Mouse (Mus musculus) adrenal gland, adult 8-10 months (tissue): Measurements from ENCODE around the gene Mfsd2a. TPM values are rescaled to one million over a fixed set of nuclear protein-coding genes. Genes with fewer than 3 reads are reported as not detected.
A peak's percentile ranks its signal among the peaks of the same experiment; 100 is the strongest.

Experiments used
- DNase-seq: peaks from one replicate; pipeline ENCODE4 v3.0.0; 2022
- total RNA-seq, 4 experiments: library from RNA; stranded (reverse); gene quantifications; 2 replicates each; pipeline ENCODE4 v1.2.4; 2022

The Mfsd2a gene
- total RNA-seq, 4 experiments from 2014 or later, result 0.83 to 8.4 (median 1.2) TPM

DNA sequence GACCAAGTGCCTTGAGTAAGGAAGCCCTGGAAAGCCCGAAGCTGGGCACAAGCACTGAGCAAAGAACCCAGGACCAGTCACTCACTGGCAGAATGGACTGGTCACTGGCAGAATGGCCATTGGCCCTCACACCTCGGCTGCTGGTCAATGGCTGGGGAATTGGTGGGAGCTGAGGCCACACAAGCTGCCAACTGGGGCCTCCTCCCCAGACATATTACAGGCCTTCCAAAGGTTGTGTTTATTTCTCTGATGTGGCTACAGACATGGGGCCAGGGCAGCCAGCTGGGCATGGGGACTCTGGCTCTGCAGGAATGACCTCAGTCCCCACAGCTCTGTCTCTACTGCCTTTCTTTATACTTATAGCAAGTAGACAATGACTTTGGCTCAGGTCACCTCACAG, 17.9 kb upstream of the Mfsd2a start:
- DNase-seq, result no peak

DNA sequence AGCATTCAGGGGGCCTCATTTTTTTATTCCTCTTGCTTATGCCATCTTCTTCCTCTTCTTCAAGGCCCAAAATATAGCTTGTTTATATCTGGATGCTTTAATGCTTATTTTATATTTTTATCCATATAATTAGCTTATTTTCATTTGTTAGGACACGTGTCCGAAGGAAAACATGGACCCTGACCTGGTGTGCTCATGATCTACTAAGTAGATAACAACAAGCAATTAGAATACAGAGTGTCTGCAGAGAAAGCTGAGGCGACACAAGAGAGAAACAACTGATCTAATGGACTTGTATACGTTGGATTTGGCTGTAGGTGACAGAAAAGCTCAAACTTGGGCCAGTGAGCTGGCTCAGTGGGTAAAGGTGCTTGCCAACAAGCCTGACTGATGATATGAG, 15.9 kb upstream of the Mfsd2a start:
- no peak for DNase-seq

DNA sequence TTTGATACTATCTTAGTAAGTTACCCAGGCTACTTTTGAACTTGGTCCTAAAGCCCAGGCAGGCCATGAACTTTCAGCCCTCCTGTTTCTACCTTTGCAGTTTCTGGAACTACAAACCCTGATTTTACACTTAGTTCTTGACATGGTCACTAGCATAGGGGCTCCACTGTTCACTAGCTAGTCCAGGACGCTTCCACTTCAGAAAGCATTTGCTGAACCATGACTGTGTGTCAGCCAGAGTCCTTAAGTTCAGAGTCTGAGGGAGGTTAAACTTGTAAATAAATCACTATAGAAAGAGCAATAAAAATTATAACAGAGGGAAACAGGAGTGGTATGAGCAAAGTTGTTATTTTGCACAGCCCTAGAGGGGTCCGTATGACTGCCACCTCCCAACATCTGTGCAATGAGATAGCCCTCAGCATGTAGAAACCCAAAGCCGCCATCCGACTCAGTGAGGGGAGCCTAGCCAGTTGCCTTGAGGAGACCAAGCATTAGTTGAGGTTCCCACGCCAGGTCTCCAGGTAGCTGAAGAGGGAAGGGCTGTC, 14.1 kb upstream of the Mfsd2a start:
- no peak for DNase-seq

DNA sequence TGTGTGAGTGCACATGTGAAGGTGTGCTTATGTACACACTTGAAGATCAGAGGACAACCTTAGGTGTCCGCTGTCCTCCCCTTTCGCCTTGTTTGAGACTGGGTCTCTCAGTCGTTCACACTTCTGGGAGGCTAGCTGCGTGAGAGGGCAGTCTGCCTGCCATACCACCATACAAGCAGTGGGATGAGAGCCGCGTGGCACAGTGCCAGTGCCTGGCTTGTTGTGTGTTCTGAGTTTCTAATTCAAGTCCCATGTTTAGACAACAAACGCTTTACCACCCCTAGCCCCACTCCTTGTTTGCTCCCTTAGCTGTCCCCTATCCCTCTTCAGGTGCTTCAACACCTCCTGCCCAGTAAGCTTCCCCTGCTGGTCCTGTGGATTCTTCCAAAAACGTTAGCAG, 11.1 kb upstream of the Mfsd2a start:
- DNase-seq, result no peak

DNA sequence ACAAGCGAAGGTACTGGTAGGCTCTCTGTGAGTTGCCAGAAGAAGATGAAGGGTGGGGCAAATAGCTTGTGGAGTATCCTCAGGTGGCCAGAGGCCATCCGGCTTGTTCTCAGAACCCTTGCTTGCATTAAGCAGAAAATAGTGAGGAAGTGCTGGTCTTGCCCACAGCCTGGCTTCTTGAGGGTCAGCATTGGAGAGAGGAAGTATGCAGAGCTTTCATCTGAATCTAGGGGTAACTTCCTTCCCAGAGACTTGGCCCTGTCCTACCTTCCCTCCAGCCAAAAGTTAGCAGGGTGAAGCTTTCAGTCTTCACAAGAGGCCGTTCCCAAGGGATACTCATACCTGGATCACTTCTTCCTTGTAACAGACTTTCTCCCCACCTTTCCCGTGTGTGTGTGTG, 10.7 kb upstream of the Mfsd2a start:
- no peak for DNase-seq

DNA sequence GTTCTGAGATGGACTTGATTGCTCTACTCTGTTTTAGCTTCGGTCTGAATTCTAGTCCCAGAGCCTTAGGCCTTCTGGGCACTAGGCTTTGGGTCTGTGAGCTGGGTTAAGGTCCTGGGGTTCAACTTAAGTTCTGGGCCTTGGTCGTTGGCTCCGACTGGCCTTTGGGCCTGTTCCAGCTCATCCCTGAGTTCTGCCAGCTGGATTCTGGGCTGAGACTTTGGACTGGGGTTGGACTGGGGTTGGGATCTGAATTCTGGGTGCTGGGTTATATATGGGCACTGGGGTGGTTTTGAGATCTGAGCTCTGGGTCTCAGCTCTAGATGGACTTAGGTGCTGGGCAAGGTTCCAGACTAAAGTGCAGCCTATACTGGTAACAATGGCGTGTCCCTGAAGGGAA, 10.2 kb upstream of the Mfsd2a start:
- DNase-seq, result no peak

DNA sequence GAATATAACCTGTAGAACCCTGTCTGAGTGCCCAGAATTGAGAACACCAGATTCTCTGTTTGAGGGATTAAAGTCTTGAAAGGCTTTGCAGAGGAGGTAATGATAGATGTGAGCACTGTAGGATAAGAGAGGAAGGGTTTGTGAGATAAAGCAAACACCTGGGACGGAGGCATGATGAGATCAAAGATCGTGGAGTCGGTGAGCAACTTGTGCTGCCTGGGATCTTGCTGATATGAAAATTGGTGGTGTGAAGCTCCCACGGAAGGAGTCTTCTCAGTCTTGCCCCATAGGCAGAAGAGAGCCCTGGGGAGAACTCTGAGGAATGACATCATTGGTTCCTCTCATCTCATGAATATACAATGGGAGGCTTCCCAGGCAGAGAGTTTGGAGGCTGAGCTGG, 7.1 kb upstream of the Mfsd2a start:
- DNase-seq, result no peak

DNA sequence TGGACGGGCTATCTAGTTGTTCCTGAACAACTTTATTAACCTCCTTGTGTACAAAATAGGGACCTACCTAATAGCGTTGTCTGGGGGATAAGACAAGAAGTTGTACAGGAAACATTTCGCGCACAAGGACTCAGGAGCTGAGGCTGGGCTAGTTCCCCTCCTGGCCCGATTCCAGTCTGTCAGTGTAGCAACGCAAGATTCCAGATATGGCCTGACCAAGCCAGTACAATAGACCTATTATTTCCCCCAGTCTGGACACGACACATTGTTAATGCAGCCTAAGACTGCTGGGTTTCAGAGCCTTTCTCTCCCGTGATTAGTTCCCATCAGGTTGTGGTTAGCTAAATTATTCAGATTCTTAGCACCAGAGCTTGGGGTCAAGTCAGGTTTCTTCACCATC, 1.8 kb upstream of the Mfsd2a start:
- DNase-seq, result no peak

DNA sequence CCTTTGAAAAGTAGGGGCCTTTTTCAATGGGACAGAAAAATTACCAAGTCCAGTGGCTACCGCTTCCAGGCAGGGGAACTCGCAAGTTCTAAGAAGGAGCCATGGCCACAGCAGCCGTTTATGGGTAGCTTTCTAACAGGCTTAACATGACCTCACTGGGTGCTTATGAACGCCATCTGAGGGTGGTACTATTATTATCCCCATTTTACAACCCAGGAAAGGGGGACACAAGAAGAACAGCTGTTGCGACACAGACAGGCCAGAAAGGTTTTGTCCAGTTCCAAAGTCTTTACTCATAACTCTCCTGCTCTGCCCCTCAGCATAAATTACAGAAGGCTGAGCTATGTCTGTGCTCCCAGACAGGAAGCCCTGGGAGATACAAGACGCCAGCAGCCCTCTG, 601 bp upstream of the Mfsd2a start:
- DNase-seq, result no peak

DNA sequence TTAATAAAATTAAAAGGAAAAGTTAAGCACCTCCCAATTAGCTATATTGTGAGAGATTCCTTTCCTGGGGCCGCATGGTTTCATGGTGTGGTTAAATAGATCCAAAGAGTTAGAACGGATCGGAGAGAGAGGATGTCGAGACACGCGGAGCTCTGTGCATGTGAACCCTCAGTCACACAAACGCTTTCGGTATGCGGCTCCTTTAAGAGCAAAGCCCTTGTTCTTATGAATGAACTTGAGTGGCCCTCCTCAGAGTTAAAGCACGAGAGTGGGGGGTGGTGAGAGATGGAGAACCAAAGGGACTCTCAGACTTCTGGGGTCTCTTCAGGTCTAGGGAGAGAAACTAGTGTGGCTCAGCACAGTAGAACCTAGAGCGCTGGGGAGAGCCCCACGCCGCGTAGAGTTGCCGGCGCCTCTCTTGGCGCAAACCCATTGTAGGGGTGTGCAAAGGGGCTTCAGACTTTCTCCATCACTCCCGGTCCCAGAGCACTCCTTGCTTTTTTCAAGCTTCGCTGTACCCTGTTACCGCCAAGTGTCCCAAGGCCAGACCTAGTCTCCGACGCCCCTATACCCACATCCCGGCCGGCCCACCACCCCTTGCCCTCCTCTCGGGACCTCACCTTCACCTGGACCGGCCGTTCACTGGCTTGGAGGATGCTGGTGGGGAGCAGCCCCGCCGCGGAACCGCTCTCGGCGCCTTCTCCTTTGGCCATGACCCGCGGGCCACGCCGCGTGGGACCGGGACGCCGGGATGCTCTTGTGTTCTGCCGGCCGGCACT, 478 bp downstream of the Mfsd2a start:
- no peak for DNase-seq

DNA sequence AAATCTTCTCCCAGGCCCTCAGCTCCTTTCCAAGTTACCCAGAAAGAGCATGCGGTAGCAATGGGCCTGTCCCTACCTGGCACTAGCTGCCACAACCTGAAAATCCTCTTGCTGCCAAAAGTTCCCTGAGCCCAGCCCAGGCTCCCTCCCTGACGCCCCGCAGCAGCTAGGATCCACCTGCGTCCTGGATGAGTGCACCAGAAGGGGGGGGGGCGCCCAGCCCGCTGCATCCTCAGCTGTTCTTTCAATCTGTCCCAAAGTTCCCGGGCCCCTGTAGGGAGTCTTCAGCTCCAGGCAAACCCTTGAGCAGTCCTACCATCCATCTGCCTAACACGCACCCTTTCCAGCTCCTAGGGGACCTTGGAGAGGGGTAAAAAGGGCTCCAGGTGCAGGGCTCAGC, 1.2 kb downstream of the Mfsd2a start:
- DNase-seq, result no peak

DNA sequence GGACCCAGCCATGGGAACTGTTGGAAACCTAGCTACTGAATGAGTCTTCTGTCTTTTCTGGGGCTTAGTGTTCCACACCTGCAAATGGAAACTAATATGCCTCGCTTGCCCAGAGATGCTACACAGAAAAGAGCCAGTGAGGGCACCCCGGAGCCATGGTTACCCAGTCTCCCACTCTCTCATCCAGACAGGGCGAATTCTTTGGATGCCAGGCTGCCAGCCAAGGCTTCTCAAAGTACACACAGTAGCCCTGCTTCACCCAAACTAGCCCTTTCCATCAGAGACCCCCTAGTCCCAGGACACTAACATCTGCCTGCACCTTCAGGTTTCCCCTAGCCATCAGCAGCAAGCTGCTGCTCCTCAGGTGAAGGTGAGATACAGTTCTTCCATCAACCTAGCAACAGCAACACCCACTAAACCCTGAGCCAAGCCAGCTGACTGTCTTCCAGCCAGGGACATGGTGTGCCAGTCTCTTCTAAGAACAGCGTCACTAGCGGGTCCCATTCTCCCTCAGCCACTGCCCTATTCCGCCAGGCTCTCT, 2.4 kb downstream of the Mfsd2a start:
- DNase-seq, result no peak

DNA sequence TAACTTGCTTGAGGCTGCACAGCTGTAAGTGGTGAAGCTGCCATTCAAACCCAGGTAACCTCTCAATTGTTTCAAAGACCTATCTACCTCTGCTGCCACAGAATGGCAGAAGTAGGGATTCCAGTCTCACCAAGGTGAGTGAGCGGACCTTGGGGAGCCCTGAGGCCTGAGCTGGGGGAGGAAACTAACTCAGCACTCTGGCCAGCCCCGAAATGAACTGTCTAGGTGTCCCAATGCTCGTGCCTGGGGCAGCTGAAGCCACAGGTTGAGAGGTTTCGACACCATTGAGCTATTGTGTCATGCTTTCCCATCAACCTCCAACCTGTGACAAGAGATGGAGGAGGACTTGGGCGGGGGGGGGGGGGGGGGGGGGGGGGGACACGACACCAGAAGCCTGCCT, 4.7 kb downstream of the Mfsd2a start:
- no peak for DNase-seq

DNA sequence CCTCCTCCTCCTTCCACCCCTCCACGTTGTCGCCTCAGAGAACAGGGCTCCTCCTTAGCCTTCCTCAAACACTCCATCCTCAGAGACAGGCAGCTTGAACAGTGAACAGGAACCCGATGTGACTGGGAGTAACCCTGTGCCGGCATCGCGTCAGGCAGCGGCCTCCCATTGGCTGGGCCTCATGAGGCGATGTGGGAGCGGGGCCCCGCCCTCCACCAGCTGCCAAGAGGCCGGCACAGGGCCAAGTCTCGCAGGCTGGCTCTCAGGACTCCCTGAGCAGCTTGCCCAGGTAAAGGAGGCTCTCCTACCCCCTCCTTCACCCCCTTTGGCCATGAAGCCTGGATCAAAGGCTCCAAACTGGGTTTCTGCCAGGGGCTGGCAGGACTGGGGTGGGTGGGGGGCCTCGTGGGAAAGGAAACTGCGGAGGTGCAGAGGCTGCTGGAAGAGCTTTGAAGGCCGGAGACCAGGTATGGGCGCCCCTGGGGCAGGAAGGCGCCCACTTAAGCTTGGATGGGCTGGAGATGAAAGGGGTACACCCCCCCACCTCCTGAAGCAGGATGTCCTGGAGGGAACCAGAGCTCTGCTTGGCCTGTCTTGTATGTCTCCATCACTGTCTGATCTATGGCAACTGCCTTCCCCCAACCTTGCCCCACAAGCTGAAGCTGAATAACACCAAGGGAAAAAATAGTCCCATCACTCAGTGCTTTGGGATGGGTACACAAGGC, 5.4 kb downstream of the Mfsd2a start:
- DNase-seq, result peak; percentile 83

DNA sequence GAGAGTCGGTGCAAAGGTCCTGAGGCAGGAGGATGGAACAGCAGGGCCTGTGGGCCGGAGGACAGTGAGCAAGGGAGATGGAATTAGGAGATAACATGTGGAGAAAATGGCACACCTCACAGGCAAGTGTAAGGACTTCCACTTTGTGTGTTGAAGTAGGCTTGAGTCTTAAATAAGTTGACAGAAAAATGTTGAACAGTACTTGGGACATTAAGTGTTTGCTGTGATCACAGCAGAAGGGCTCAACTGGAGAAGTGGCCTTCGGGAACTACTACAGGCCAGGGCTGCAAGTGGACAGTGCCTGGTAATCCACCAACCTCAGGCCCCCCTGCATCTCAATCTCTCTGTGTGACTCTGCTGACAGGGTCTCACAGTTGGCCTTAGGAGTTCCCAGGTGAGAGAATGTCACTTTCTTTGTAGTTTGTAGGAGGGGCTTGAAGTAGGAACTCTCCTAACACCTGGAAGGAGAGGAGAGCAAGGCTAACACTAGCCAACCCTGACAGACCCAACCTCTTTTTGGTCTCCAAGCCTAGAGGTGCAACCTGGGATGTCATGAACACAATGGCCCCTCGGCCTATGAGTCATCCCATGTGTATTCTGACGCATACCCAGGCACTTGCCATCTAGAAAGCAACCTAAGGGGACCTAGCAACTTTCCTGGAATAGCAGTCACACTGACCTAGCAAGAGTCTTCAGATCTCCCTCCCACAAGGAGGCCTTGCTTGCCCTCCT, 6.1 kb downstream of the Mfsd2a start:
- DNase-seq, result no peak

DNA sequence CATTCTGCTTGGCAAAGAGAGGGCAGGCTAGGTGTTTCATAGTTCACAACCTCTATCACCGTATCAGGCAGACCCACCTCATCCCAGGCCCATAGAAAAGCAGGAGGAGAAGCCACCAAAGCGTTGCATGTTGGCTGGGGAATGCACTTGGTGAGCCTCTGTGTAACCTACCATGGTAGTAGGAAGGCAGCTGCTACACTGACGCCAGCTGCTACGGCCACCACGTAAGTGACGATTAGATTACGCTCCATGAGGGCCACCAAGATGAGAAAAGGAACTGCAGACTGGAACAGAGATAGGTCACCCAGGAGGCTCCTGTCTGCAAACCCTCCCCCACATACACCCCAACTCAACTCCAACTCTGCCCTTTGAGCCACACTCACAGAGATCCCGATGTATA, 11.9 kb downstream of the Mfsd2a start:
- no peak for DNase-seq

DNA sequence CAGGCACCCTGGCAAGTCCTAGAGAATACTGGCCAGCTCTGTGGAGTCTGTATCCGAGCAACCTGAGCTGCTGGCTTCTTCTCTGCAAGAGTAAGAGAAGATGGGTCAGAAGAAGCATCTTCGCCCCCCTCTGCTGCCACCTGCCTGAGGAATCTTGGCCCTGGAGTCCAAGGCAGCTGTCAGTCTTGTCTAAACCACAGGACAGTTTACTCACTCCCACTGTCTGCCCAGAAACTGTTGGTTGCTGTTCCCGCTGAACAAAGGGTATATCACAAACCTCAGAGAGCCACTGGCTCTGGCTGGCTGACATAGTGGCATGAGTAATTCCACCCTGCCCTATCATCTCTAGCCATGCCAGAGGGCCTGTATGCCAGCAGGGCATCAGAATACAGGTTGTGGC, 13.8 kb downstream of the Mfsd2a start:
- no peak for DNase-seq

DNA sequence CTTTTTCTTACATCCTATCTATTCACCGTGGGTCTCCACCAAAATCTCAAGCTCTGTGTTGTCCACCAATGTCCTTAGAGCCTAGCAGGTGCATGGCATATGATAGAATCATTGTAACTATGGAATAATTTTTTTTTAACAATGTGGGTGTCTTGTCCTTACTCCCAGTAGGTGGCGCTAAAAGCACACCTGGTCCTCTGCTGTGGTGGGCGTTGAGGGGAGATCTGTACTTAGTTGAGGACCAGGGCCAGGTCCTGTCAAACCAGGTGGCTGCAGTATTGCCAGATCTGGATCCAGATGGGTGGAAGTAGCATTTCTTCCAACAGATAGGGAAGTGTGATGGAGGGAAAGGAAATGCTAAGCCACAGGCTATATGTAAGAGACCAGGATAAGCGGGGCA, 16.6 kb downstream of the Mfsd2a start:
- DNase-seq, result no peak

DNA sequence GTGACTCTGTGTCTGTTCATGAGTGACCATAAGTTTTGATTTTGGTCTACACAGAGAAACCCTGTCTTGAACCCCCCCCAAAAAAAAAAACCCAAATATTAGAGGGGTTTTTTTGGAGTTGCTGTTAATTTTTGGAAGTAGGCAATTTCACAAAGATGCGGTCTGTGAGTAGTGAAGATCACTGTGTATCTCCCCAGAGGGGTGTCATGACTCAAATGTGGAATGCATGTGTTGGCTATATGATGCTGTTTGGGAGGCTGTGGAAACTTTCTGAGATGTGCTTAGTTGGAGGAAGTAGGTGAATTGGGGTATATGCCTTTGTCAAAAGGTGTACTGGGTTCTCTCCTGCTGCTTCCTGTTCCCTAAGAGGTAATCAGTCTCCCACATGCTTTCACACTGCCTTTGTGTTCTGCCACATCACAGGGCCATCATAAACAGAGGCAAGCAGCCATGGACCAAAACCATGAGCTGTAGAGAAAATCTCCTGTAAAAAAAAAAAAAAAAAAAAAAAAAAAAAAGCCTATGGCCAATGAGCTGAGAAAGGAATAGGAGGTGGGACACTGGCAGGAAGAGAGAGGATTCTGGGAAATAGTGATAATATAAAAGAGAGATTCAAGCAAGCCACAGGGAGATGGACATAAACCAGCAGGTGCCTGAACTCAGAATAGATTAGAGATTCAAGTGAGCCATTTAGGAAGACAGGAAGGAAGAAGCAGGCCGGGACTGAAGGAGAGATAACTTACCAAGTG, 21.8 kb downstream of the Mfsd2a start:
- no peak for DNase-seq

DNA sequence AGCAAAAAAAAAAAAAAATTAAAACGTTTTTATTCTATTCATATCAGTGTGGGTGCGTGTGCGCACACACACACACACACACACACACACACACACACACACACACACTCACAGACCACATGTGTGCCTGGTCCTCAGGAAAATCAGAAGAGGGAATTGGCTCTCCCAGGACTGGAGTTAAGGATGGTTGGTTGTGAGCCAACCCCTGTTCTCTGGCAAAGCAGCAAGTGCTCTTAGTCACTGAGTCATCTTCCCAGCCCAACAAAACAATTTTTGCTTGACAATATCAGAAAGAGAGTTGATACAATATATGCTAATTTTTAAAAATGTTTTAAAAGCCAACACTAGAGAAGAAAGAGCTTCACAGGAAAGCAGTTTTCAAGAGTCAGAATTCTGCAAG, 23.5 kb downstream of the Mfsd2a start:
- DNase-seq, result no peak

DNA sequence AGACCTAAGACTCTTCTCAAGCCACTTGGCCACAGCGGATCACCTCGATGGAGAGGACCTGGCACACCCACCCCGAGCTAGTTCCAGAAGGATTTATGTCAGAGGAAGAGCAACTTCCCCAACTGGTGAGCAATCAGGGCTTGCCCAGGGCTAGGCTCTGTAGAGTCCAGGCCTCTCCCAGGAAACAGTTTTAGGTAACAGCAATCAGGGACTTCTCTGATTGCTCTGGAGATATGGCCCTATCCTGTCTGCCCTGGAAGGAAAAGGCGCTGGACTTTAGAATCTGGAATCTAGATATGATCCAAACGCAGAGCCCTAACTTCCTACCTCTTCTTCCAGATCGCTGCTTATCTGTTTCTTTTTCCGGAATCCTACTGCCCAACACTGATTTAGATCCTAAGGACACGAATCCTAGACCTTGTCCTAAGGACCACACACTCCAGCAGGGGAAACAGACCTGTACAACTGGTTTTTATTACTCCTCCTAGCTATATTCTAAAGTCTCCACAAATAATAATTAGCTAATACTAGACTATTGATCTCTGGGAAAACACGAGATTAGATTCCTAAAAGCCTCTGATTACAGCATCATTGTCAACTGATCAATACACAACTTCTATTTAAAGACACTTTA, 25.4 kb downstream of the Mfsd2a start:
- DNase-seq, result no peak

DNA sequence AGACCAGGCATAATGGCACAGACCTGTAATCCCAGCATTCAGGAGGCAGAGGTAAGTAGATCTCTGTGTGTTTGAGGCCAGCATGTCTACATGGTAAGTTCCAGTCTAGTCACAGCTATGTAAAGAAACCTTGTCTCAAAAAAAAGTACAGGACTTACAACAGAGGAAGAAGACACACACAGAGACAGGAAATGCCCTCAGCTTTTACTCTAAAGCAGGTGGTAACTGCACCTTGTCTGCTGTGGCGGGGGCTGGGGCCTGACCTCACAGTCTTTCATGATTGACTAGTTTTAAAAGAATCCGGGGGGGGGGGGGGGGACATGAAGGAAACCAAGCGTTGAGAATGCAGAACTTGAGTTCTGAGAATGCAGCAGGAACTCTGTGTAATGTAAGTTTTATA, 27.1 kb downstream of the Mfsd2a start:
- no peak for DNase-seq
